Mouse (Mus musculus) megakaryocyte-erythroid progenitor cell, adult 5-6 weeks (primary cell): ENCODE results near the gene Trpv5. TPM values are rescaled to one million over a fixed set of nuclear protein-coding genes. Genes with fewer than 3 reads are reported as not detected.

Experiments
- total RNA-seq, 2 experiments: library from RNA; stranded (forward) in 1 of 2; stranded (reverse) in 1 of 2; fragments of 200-1000, 215-1000 nt in 1 of 2; fragments of >200 nt in 1 of 2; fragmentation: Nextera tagmentation in 1 of 2; gene quantifications; 2 replicates each; pipeline ENCODE4 v1.2.3; 2014 to 2017

The Trpv5 gene
- total RNA-seq, 2 experiments from 2014 or later = 1.0 to 1.5 TPM

Other genes with a start within 250 kb of the Trpv5 start
- gene Gm10334, start 234.6 kb downstream of the Trpv5 start, total RNA-seq (2014; fragmentation: Nextera tagmentation) = not detected in 2 replicates
- not detected in 2 replicates for gene Gm10334, start 234.6 kb downstream of the Trpv5 start, total RNA-seq (2017)
- gene Prss1, start 221.8 kb downstream of the Trpv5 start, total RNA-seq (2014; fragmentation: Nextera tagmentation) = not detected in 2 replicates
- gene Prss1, start 221.8 kb downstream of the Trpv5 start, total RNA-seq (2017) = not detected in 2 replicates
- not detected in 2 replicates for gene Prss2, start 159.0 kb downstream of the Trpv5 start, total RNA-seq (2014; fragmentation: Nextera tagmentation)
- not detected in 2 replicates for gene Prss2, start 159.0 kb downstream of the Trpv5 start, total RNA-seq (2017)
- 1.5 and 12.2 TPM in 2 replicates for gene Ephb6, start 75.3 kb downstream of the Trpv5 start, total RNA-seq (2014; fragmentation: Nextera tagmentation)
- 4.3 and 7.2 TPM in 2 replicates for gene Ephb6, start 75.3 kb downstream of the Trpv5 start, total RNA-seq (2017)
- not detected in 2 replicates for gene Trpv6, start 44.4 kb downstream of the Trpv5 start, total RNA-seq (2014; fragmentation: Nextera tagmentation)
- not detected in 2 replicates for gene Trpv6, start 44.4 kb downstream of the Trpv5 start, total RNA-seq (2017)
- gene Llcfc1, start 3.7 kb upstream of the Trpv5 start, total RNA-seq (2014; fragmentation: Nextera tagmentation) = not detected in 2 replicates
- gene Llcfc1, start 3.7 kb upstream of the Trpv5 start, total RNA-seq (2017) = not detected in 2 replicates
- 302 and 549 TPM in 2 replicates for gene Kel, start 23.6 kb upstream of the Trpv5 start, total RNA-seq (2014; fragmentation: Nextera tagmentation)
- gene Kel, start 23.6 kb upstream of the Trpv5 start, total RNA-seq (2017) = 63.8 and 132 TPM in 2 replicates
- not detected in 2 replicates for gene Olfr459, start 94.4 kb upstream of the Trpv5 start, total RNA-seq (2014; fragmentation: Nextera tagmentation)
- gene Olfr459, start 94.4 kb upstream of the Trpv5 start, total RNA-seq (2017) = not detected in 2 replicates
- not detected in 2 replicates for gene Pip, start 166.8 kb upstream of the Trpv5 start, total RNA-seq (2014; fragmentation: Nextera tagmentation)
- gene Pip, start 166.8 kb upstream of the Trpv5 start, total RNA-seq (2017) = not detected in 2 replicates
- gene Sval2, start 172.2 kb upstream of the Trpv5 start, total RNA-seq (2014; fragmentation: Nextera tagmentation) = not detected in 2 replicates
- not detected in 2 replicates for gene Sval2, start 172.2 kb upstream of the Trpv5 start, total RNA-seq (2017)